Mouse (Mus musculus) hindbrain, embryonic 15.5 days (tissue): ENCODE measurements at regions not wholly inside any gene's neighbourhood (a gene's known extent, or its start where the extent isn't known, plus 50 kb on each side); places are given as distances from the start of the nearest gene placed in this dataset.

Experiments
- ATAC-seq: fragments of 200-750 bp; cut with Nextera tagmentation; 2 replicates; pipeline ENCODE4 v1.8.0; 2017; ENCODE audit warnings: low read depth, moderate number of reproducible peaks, moderate TSS enrichment; ENCODE audit not compliant: low FRiP score
- H3K27ac ChIP-seq: fragments of 300-500 bp; sonication (generic); replicated peaks from 2 replicates; pipeline ENCODE4 v1.5.1; 2015; ENCODE audit warnings: mild to moderate bottlenecking, inconsistent platforms
- H3K27me3 ChIP-seq: fragments of 300-500 bp; sonication (generic); 2 replicates; pipeline ENCODE4 v1.6.1; 2015; ENCODE audit warnings: control low read depth, inconsistent platforms
- H3K36me3 ChIP-seq: fragments of 300-500 bp; sonication (generic); 2 replicates; pipeline ENCODE4 v1.6.1; 2015; ENCODE audit warnings: control low read depth, inconsistent platforms
- H3K4me1 ChIP-seq: fragments of 300-500 bp; sonication (generic); replicated peaks from 2 replicates; pipeline ENCODE4 v1.6.1; 2015; ENCODE audit warnings: control low read depth, inconsistent platforms
- H3K4me2 ChIP-seq: fragments of 300-500 bp; sonication (generic); 2 replicates; pipeline ENCODE4 v1.6.1; 2015; ENCODE audit warnings: moderate library complexity, mild to moderate bottlenecking, inconsistent platforms
- H3K4me3 ChIP-seq: fragments of 300-500 bp; sonication (generic); 2 replicates; pipeline ENCODE4 v1.5.1; 2015; ENCODE audit warnings: mild to moderate bottlenecking, inconsistent platforms
- H3K9ac ChIP-seq: fragments of 300-500 bp; sonication (generic); 2 replicates; pipeline ENCODE4 v1.6.1; 2015; ENCODE audit warnings: inconsistent platforms
- H3K9me3 ChIP-seq: fragments of 300-500 bp; sonication (generic); 2 replicates; pipeline ENCODE4 v1.6.1; 2016; ENCODE audit warnings: control low read depth, inconsistent platforms
- WGBS: fragments of 180-500 bp; shearing (Covaris S2); methylation state at CpG from one replicate; pipeline ENCODE4 v1.1.7; 2015; 5-methylcytosine and 5-hydroxymethylcytosine counted together

DNA sequence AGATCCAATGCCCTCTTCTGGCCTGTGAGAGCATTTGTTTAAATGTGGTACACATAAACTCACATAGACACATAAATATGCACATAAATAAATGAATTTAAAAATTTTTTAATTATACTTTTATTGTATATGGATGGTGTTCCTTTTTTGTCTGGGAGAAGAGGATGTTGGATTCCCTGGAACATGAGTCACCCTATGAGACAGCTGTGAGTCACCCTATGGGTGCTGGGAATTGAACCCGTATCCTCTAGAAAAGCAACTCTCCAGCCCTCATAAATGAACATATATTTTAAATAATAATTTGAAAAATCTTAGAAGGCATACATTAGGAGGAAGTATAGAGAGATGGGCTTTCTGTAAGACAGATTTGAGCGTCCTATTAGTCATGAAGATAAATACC is 76.1 kb upstream of the Dynlt3 start:
- no peak for ATAC-seq
- Histone ChIP-seq H3K4me3 (no peak overlapping the region), H3K4me1 (no peaks in the 10 kb centered on the region), H3K9ac (no peak overlapping the region), H3K27ac (no peak overlapping the region), H3K36me3 (no peaks in the 10 kb centered on the region), H3K9me3 (no peaks in the 10 kb centered on the region), H3K4me2 (no peak overlapping the region), H3K27me3 (no peaks in the 10 kb centered on the region)
- 92% methylated on average over 2 of the region's 2 CpGs for WGBS

DNA sequence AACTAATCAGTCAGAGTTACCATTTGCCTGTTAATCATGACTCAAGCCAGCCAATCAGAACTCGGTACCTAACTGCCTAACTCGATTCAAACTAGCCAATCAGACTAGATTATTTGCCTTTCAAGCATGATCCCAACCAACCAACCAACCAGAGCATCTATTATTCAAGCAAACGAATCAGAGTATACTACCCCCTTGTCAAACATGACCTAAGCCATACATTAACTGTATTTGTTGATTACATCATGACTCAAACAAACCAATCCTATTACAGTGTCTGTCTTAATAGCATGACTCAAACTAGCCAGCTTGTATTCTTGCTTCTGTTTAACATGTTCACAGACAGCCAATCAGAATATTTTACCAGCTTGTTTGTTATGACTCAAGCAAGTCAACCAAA is 79.7 kb upstream of the Dynlt3 start:
- H3K36me3 ChIP-seq: no peaks in the 10 kb centered on the region
- no peak overlapping the region for H3K9ac ChIP-seq
- WGBS: 88% methylated on average over 3 of the region's 3 CpGs
- no peaks in the 10 kb centered on the region for H3K27me3 ChIP-seq
- H3K9me3 ChIP-seq: no peaks in the 10 kb centered on the region
- H3K4me3 ChIP-seq: no peak overlapping the region
- H3K4me2 ChIP-seq: no peak overlapping the region
- H3K27ac ChIP-seq: no peak overlapping the region
- H3K4me1 ChIP-seq: no peaks in the 10 kb centered on the region
- no peak for ATAC-seq

DNA sequence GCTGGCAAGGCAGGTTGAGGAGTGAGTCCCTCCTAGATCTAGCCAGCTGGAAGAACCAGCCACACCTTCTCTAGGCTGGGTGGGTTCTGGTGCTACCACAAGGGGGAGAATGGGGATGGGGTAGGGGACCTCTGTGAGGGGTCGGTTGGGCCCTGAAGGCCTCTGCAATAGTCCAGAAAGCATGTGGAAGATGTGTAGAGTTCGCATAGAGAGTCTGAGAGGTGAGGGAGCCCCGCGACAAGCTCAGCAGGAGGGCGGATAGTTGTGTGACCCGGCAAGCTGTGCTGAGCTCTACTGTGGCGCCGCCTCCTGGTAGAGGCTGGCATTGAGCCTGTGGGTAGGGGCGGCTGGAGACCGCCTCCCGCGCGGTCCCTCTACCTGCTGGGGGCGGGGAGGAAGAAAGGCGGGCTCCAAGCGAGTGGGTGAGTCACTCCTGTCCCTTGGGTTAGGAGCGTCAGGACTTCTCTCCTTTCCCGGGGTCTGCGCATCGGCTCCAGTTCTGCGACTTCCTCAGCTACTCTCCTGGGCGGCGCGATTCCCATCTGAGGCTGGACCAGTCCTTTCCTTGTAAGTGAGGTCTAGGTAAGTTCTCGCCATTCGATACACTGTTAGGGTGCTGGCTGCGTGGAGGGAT is 84.6 kb upstream of the Dynlt3 start:
- 22% methylated on average over 26 of the region's 27 CpGs for WGBS
- H3K36me3 ChIP-seq: no peaks in the 10 kb centered on the region
- no peaks in the 10 kb centered on the region for H3K27me3 ChIP-seq
- H3K9ac ChIP-seq: no peak overlapping the region
- H3K9me3 ChIP-seq: no peaks in the 10 kb centered on the region
- H3K4me2 ChIP-seq: peak overlapping the region; percentile 61
- H3K4me1 ChIP-seq: no peaks in the 10 kb centered on the region
- no peak overlapping the region for H3K27ac ChIP-seq
- ATAC-seq: 0 out of 2 replicates have a peak, but pooled peaks have one; percentile 42
- H3K4me3 ChIP-seq: peak overlapping the region; percentile 36

DNA sequence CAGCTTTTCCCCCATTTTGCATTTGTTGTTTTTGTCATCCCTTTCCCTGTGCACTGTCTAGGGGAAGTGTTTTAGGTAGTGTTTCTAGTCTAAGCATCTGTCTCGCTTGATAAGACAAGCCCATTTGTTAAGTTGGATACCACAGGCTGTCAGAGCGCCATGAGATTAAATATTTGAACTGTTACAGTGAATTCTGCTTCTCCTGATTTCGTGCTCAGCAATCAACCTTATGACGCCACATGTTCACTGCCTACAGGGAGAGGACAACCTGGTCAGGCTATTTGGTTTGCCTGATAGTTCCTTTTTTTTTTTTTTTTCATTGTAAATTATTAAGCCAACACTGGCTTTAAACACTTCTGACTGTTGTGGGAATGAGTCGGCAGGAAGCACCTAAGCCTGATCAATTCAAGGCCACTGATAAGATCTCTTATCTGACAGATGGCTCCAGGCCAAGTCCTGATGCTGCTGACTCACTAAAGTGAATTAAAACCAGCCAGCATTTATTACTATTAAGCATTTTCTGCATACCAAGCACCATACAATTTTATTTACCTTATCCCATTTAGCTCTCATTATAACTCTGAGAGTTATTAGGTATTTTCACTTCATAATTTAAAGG is 90.3 kb upstream of the Dynlt3 start:
- no peak overlapping the region for H3K4me3 ChIP-seq

DNA sequence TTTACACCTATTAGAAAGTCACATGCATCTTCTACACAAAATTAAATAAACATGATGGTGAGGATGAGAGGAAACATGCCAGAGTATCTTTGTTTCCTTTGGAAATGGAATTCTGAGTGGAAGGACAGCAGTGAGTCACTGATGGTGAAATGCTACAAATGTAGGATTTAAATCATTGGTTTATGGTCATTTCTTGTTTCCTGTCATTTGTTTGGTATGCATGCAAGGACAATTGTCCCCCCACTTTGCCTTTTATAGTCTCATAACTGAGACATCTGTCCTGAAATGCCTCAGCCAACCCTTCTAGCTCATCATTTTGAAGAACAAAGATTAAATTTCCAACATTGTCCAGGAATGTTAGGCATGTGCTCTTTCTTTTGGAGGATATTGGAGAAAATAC is 77.2 kb upstream of the Hypm start:
- Histone ChIP-seq H3K27me3 (no peaks in the 10 kb centered on the region), H3K4me1 (no peaks in the 10 kb centered on the region), H3K4me3 (no peak overlapping the region), H3K9ac (no peak overlapping the region), H3K9me3 (no peaks in the 10 kb centered on the region), H3K27ac (no peak overlapping the region), H3K4me2 (no peak overlapping the region), H3K36me3 (no peaks in the 10 kb centered on the region)
- no peak for ATAC-seq

More for the DNA sequence above, 90.3 kb upstream of the Dynlt3 start:
- Histone ChIP-seq H3K9me3 (no peaks in the 10 kb centered on the region), H3K27ac (no peak overlapping the region), H3K27me3 (no peaks in the 10 kb centered on the region), H3K4me1 (no peaks in the 10 kb centered on the region), H3K36me3 (no peaks in the 10 kb centered on the region), H3K4me2 (no peak overlapping the region), H3K9ac (no peak overlapping the region)
- no peak for ATAC-seq
- 67% methylated on average over 5 of the region's 5 CpGs for WGBS

DNA sequence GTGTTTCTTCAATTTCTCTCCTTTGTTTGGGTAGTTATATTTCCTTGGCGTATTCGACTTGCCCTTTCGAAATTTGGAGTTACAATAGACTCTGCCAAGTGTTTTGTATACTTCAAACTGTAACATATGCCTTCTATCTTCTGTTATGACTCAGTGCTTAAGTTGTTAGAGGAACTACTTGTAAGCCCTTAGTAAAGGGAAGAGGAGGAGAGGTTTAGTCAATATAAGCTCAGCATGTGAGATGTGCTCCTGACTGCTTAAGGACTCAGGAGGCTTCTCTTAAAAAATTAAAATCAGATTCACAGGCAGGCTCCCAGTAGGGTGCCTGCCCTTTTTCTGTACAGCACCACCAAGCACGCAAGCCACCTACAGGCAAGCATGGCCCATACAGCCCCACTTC is 69.2 kb upstream of the Hypm start:
- Histone ChIP-seq H3K9ac (no peak overlapping the region), H3K27me3 (no peaks in the 10 kb centered on the region), H3K36me3 (no peaks in the 10 kb centered on the region), H3K4me2 (no peak overlapping the region), H3K27ac (no peak overlapping the region), H3K4me3 (no peak overlapping the region), H3K9me3 (no peaks in the 10 kb centered on the region), H3K4me1 (no peaks in the 10 kb centered on the region)
- 91% methylated on average over 4 of the region's 4 CpGs for WGBS
- no peak for ATAC-seq

DNA sequence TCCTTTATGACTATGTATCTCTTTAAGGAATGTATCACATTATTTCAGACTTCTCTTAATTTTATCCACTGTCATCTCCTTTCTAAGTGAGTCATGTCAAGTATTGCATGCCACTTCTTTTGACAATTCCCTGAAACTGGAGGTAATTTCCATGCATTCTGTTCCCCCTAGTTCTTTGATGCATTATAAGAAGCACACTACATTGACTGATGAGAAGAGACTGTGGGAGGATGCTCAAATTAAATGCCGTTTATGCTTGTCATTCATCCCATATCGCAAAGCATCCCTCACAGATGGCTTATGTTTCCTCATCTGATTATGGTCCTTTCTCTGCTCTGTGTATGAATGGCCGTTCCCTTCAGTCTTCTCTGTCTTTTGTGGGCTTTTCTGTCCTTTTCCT is 57.2 kb upstream of the Hypm start:
- Histone ChIP-seq H3K4me1 (no peaks in the 10 kb centered on the region), H3K9ac (no peak overlapping the region), H3K27me3 (no peaks in the 10 kb centered on the region), H3K4me2 (no peak overlapping the region), H3K36me3 (no peaks in the 10 kb centered on the region), H3K4me3 (no peak overlapping the region), H3K27ac (no peak overlapping the region), H3K9me3 (no peaks in the 10 kb centered on the region)
- 56% methylated on average over 3 of the region's 3 CpGs for WGBS
- ATAC-seq: no peak
